Mouse (Mus musculus) embryonic fibroblast, embryonic 13.5 days (primary cell): Measurements from ENCODE around the gene Stox2.

Source experiments
- CTCF ChIP-seq: IDR thresholded peaks from 2 replicates; pipeline ENCODE4 v1.5.1; 2011; ENCODE audit warnings: mild to moderate bottlenecking, control low read depth, low read length, moderate library complexity, borderline replicate concordance; ENCODE audit not compliant: insufficient read depth
- POLR2A ChIP-seq: IDR thresholded peaks from 2 replicates; pipeline ENCODE4 v1.6.1; 2011; ENCODE audit warnings: low read depth, mild to moderate bottlenecking, control low read depth, low read length, moderate library complexity

DNA sequence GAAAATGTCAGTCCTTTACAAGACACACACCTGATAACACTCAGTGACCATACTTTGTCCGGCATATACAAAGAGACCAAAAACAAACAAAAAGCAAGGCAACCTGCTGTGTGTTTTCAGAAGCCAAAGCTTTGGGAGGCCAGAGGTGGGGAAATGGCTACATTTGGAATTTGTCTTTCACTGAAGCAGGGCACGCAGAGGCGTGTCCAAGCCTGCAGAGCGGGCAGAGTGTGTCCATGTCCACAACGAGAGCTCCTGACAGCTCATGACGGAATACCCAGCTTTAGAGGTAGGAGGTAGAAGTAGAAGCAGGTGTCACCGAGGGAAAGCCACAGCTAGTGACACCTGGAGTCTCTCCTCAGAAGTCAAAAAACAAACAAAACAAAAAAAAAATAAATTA, 53.2 kb downstream of the Stox2 start:
- TF ChIP-seq POLR2A (no peak), CTCF (no peak)
